Mouse (Mus musculus): ENCODE results near the gene Kdelr2.

The Kdelr2 gene

DNA sequence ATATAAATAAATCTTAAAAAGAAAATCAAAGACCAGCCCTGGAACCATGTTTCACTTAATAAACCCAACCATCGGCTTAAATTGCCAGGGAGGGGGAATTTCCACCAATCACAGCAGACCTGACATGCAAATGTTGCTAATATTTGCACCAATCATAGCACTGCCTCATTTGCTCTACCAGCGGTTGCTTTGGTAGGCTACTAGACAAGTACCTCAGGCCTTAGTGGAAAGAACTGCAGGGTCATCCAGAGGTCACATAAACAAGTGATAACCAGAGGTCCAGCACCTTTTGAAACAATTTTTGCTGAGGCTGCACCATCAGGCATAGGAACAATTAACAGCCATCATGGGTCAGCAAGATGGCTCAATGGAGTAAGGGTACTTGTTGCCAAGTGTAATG, 2.1 kb upstream of the Kdelr2 start:
- no peak for DNase-seq

DNA sequence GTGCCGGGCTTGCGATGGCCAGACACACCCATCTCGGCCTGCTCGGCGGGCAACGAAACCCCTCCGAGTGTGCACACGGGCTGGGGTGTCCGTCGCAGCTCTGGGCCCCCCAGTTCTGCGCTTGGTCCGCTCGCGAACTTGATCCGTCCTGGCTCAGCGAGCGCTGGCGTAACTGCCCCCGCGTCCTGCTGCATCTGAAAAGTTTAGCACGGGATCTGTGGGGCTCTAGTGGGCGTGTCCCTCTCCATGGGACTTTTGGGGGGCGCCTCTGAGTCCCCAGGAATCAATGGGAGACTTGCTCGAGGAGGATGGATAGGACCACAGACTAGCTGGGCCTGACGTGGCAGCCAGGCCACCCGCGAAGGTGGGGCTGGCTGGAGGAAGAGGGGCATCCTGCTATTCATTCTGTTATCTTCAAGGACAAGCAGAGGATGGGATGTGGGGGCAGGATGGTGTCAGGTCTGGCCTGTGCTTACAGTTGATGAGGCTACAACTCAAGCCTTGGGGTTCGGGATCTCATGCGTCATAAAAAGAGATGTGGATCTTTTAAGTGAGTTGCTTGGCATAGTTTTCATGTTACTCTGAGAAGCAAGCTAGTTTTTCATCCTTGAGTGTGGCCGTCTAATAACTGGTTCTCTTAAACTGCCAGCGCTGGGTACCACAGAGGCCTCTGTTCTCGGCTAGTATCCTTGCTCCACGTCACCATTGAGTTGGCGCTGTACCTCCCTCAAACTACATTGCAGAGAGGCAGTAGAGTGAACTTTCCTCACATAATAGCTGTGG, 701 bp downstream of the Kdelr2 start:
- peak in 1 of 2 experiments; percentile 33 for DNase-seq

- DNase-seq = no peak
Measured at GRCm38 (mm10) chr5:143405200-143405599, 1.6 kb downstream of the Kdelr2 start.

GRCm38 (mm10) chr5:143406548-143406947, 2.9 kb downstream of the Kdelr2 start:
- DNase-seq = no peak

- peak; percentile 31 to 36 for DNase-seq
Measured at GRCm38 (mm10) chr5:143409239-143409638, 5.6 kb downstream of the Kdelr2 start.

GRCm38 (mm10) chr5:143410841-143411395, 7.3 kb downstream of the Kdelr2 start:
- DNase-seq = no peak

DNA sequence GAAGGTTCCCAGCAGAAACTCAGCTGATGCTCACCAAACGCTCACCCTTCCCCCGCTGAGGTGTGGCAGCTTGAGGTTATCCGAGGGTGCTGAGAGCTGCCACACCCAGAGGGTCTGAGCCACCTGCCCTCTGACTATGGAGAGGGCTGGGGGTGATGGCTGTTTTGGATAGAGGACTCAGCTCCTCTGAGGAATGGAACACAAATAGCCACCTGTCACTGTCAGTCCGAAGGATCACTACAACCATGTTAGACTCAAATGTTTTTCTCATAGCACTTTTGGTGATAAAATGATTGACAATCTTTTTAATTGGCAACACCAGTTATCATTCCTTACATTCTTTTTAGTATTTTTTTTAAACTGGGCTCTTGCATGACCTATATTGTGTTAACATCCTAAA, 17.8 kb downstream of the Kdelr2 start:
- DNase-seq = no peak

DNA sequence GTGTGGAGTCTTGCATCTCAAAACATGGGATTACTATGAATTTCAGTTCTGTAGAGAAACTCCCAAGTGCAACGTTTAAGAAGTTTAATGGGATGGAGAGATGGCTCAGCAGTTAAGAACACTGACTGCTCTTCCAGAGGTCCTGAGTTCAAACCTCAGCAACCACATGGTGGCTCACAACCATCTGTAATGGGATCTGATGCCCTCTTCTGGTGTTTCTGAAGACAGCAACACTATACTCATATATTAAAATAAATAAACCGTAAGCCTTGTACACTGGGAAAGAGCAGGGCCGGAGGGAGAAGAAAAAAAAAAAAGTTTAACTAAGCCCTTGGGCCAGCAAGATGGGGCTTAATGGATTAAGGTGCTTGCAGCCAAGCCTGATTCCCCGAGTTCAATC, 19.4 kb downstream of the Kdelr2 start:
- no peak for DNase-seq

DNA sequence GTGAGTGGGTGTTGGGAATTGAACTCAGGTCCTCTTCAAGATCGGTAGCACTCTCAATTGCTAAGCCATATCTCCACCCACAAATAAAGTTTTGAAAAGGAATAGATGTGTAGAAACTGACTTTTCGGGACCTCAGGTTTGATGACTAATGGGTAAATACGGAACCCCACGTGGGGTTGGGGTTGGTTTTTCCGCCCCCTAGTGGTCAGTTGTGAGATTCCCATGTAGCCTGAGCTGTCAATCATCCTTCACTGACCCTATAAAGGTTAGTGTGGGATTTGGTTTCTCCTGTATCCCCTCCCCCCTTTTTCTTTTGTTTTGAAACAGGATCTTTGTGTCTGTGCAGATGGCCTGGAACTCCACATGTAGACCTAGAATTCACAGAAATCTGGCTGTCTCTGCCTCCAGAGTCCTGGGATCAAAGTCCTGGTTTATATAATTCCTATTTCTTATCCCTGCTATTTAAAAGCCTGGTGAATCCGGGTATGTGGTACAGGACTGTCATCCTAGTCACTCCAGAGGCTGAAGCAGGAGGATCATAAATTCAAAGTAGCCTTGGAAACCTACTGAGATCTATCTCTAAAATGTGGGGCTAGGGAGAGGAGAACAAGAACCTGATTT, 20.4 kb downstream of the Kdelr2 start:
- peak; percentile 42 to 77 for DNase-seq

- peak; percentile 53 to 82 for DNase-seq
Measured at GRCm38 (mm10) chr5:143434421-143434820, 30.8 kb downstream of the Kdelr2 start.

DNA sequence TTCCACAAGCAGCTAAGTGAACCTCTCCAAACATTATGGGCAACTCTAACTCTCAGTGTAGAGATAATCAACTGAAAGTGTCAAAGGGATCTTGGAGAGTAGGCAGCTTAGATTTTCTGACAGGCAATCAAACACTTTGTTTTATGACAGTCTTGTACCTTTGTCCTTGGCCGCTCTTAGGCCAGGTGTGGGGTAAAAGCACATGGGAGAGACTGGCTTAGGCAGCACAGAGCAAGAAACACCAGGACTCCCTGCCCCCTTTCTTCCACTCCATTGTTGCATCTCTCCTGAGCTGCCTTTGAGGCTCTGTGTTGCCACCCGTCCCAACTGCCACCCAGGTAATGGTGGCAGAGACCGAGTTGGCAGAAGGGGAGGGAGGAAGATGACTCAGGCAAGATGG, 37.7 kb downstream of the Kdelr2 start:
- DNase-seq = no peak

GRCm38 (mm10) chr5:143441753-143442152, 38.1 kb downstream of the Kdelr2 start:
- no peak for DNase-seq

GRCm38 (mm10) chr5:143463671-143464070, 60.0 kb downstream of the Kdelr2 start:
- DNase-seq = no peak

DNA sequence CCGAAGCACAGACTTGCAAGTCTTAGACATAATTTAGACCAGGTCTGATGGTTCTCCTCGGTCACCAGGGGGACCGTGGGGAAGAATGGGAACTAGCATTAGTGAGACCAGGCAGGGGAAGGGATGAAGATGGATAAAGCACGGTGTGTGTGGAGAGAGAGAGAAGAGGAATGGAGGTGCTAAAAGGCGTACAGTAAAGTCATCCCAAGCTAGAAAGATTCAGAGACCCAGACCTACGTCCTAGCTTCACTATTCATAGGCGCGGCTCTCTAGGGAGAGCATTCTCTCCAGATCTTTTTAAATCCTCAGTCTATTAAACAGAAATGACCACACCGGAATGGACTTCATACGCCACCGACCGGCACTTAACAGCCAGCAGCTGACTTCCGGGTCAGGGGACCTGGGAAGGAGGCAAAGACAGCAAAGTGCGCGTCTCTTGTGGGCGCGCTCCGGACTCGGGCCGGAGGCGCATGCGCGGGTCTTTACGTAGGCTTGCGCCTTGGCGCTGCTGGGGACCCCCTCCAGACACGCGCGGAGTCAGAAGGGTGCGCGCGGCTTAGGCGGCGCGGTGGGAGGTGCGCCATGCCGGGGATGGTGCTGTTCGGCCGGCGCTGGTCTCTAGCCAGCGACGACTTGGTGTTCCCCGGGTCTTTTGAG, 60.6 kb downstream of the Kdelr2 start, which contains the start of gene Daglb:
Daglb (plus strand) TSS at position 485 of the 657 bp plus-strand sequence.
- peak; percentile 90 to 94 for DNase-seq

DNA sequence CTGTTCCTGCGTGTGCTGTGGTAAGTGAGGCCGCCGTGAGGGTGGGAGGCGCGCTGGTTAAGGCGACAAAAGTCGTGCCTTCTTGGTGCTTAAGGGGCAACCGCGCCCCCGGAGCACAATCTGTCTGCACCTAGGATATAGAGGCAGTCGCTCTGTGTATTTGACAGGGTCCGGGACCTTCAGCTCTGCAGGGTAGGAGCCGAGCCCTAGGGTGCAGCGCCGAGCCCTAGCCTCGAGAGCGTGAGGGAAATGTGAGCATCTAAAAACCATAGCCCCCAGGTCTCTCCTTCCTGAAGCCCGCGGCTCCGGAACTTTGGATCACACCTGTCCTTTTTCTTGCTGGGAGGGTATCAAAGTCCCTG, 61.1 kb downstream of the Kdelr2 start:
- DNase-seq = no peak

DNA sequence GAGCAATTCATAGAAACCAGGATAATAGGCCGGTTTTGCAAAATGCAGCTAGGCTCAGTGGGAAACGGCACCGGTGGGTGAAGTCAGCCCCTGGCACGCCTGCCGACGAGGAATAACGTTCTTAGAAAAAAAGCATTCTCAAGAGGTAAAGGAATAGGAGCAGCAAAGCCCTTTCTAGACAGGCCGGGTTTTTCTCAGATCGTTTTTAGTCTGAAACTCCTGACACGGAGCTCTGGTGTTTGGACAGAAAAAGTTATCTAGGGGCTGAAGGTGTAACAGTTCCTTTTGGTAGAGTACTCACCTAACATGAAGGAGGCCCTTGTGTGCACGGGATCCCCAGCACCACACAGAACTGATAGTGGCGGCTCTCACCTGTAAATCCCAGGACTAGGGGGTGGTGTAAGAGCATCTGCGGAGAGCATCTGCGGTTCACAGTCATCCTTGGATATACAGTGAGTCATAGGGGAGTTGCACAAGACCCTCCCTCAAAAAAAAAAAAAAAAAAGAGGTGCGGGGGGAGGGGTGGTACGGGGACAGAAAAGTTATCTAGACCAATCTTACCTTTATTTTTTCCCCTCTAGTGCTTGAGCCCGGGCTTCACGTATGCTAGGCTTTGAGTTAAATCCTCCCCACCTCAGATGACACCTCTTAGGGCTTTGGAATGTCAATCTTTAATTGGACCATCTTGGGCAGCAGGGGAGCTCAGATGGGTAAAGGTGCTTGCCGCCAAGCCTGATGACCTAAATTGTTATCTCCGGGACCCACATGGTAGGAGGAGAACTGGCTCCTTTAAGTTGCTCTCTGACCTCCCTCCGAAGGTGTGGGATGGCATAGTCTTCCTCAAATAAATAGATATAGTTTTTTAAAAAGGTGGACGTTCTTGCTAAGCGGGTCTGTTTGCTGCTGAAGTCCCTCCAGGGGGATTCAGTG, 61.8 kb downstream of the Kdelr2 start:
- no peak for DNase-seq

DNA sequence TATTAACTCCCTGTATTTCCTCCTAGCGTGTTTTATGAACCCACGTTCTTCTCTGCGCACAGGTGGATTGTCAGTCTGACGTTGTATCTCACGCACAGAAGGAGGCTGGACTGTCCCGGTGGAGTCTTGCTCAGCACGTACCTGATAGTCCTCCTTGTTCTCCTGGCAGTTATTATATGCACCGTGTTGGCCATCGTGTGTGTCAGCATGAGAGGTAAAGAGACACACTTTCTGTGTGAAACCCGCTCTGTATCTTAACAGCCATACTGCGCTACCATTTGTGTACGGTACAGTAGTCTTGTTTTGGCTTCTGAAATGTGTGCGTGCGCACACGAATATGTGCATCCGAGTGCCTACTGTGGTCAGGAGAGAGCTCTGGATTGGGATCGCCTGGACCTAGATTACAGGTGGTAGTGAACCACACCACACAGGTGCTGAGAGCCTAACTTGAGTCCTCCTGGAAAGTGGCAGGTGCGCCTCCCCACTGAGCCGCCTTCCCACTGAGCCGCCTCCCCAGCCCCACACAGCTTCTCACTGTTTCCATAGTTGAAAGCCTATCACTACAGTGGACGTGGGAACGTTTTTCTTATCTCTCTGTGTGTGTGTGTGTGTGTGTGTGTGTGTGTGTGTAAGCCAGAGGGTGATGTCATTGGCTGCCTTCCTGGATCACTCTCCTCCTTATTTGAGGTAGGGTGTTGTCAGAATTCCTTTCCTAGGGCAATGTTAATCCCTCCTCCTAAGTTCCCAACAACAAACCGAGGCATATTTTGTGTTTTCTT, 63.4 kb downstream of the Kdelr2 start:
- no peak for DNase-seq

DNA sequence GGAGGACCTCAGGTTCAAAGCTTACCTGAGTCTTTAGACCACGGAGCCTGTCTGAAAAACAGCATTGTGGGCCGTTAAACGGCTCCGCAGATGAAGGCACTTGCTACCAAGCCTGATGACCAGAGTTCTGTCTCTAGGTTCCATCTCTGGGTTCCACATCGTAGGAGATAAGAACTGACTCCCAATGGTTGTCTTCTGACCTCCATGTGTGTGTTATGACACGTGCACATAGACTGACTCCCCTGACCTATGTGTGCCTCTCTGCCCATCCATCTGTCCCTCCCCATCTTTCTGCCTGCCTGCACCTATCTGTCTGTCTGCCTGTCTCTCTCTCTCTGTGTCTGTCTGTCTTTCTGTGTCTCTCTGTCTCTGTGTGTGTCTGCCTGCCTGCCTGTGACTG, 64.3 kb downstream of the Kdelr2 start:
- no peak for DNase-seq

- DNase-seq = no peak
Measured at GRCm38 (mm10) chr5:143469628-143470027, 66.0 kb downstream of the Kdelr2 start.

- DNase-seq = peak; percentile 61 to 65
Measured at GRCm38 (mm10) chr5:143470421-143471164, 67.0 kb downstream of the Kdelr2 start.

DNA sequence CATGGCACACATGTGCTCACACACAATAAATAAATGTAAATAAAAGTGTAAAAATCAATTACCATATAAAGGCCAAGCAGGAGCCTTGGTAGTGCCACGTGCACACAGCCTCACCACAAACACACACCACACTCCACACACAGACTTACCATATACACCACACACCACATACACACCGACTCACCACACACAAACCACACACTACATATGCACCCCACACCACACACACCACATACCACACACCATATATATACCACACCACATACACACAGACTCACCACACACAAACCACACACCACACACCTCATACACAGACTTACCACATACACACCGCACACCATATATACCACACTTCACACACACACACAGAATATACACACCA, 67.5 kb downstream of the Kdelr2 start:
- DNase-seq = no peak

Data from lung, postnatal 4 days (tissue).